Mouse (Mus musculus) cerebellum, adult 11 months (tissue): ENCODE measurements around the gene Hvcn1.
"Not testable (repeated sequence)": the region's sequence is repeated elsewhere in the genome, so short reads cannot be mapped to it uniquely, and the experiment has no call there.

Experiments used
- DNase-seq: peaks from one replicate; pipeline ENCODE4 v3.0.0; 2022

The Hvcn1 gene

DNA sequence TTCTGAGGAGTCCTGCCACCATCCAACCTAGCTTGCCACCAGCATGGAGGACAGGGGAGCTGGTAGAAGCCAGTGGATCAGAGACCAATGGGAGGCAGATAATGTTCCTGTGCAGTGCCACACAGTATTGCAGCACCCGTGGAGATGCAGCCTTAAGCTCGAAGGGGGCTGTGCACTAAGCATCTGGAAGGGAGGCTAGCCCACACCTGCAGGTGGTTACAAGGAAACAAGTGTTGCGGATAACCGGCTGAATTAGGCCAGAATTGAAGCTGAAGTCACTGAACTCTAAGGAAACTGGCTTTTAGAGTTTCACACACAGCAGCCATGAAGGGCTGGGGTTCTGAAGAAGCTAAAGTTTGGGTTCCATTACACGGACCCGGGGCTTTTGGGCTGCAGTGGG is 2.3 kb downstream of the Hvcn1 start:
- DNase-seq, result no peak

DNA sequence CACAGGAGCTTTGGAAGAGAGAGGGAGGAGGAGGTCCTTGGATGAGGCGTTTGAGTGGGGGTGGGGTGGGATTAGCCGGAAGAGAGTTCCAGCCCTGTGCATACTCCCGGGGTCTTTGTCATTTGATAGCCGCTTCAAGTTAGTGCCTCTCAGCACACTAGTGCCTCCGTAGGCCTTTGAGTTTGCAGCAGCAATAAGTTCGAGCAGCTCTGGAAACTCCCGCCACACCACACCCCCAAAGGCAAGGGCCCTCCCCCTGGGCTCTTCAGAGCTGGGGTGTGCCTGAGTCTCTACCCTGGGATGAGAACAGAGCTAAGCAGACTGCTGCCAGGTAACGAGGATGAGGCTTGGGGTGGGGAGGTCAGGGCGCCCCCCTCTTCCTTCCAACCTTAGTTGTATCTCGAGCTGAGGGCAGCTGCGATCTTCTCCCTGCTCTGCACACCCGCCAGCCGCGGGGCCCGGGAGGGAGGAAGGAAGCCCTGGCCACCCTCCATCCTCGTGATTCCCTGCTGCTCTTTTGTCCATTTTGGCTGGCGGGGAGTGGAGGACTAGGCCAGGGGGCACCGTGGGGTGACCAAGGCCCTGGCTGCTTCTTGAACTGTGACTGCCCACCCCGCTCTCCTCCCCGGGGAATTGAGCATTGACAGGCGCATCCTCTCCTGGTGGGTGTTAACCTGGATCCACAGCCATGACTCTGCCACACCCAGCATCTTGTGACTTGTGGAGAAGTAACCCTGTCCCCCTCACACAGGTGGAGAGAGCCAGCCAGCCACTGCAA is 3.2 kb downstream of the Hvcn1 start:
- DNase-seq, result no peak

GRCm38 (mm10) chr5:122210890-122211289 is 4.3 kb downstream of the Hvcn1 start:
- DNase-seq, result no peak

GRCm38 (mm10) chr5:122212125-122212524 is 5.5 kb downstream of the Hvcn1 start:
- DNase-seq, result no peak

GRCm38 (mm10) chr5:122212820-122213219 is 6.2 kb downstream of the Hvcn1 start:
- DNase-seq, result not testable (repeated sequence)

DNA sequence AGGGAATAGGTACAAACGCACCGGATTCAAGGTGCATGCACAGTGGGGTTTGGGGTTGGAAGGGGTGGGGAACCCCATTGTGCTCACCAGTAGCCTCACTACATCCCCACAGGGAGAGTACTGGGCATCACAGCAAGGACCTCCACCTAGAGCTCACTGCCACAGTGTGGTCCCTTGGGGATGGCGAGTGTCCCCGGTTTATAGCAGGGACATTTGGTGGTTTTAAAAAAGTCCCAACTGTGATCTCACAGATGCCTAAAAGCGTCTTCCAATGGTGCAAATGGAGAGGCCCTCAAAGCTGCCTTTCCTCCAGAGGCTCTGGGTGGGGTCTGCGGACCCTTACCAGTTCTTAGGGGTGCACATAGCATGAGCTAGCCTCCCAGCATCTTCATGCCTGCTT is 7.3 kb downstream of the Hvcn1 start:
- no peak for DNase-seq

- DNase-seq, result no peak
Measured at GRCm38 (mm10) chr5:122217636-122218035, 11.0 kb downstream of the Hvcn1 start.

GRCm38 (mm10) chr5:122218109-122218905 is 11.7 kb downstream of the Hvcn1 start:
- DNase-seq, result no peak

DNA sequence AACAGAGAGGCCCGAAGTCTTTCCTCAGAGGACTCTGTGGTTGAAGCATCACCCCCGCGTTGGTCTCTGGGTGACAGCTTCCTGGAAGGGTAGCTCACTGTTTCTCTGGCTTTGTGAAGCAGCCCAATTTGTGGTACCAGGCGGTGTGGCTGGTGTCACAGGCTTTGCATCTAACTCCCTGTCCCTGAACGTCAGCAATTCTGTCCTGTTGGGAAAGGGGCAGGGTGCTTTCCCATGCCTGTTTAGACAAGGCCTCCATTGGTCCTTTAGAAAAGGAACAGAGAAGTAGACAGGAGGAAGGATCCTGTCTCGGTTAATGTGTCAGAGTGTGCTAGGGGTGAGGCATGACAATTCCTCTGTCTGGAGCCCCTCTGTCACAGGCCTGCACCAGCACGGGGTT is 12.3 kb downstream of the Hvcn1 start:
- DNase-seq, result no peak

- DNase-seq, result no peak
Measured at GRCm38 (mm10) chr5:122219655-122220629, 13.3 kb downstream of the Hvcn1 start.

DNA sequence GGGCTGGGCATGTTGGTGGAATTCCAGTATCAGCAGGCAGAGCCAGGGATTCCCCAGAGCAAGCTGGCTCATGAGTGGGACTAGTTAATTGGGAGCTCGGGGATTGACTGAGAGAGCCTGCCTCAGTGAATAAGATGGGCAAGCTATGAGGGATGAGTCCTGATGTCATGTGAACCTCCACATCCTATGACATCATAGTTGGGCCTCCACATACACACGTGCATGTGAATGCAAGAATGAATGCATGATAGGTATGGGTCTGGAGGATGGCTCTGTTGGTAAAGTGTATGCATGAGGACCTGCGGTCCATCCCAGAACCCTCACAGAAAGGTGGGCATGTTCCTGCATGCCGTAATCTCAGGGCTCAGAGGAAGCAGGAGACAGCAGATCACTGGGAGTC is 14.5 kb downstream of the Hvcn1 start:
- no peak for DNase-seq

DNA sequence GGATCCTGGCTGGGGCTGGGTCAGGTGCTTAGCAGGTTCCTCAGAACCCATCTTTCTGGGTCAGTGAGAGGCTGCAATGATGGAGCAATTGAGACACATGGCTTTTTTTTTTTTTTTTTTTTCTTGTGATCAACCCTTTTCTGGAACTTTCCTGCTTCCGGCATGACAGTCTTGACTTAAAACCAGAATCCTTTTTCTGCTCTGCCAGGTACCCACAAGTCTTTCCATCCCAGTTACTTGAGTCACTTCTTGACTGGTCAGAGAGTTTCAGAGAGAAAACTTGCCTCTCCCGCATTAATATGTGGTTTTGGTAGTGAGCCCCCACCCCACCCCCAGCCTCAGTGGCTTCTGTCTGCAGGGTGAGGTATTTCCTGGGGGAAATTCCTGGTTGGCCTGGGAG is 17.7 kb downstream of the Hvcn1 start:
- no peak for DNase-seq

GRCm38 (mm10) chr5:122228271-122228765 is 21.7 kb downstream of the Hvcn1 start:
- no peak for DNase-seq

DNA sequence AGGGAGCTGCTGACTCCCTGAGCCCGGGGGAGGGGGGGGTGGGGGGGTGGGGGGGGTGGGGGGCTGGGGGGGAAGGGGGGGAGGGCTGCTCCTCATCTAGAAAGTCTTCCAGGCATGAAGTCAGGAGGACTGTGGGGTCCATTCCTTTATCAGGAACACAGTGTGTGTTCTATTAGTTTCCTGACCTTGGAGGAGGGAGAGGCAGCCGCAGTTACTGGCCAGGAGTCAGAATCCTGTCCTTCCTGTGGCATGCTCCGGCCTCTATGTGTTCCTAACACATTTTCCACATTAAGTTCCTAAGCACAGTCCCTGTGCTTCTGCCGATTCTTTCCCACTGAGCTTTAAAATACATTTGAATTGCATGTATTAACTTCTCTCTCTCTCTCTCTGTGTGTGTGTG is 22.2 kb downstream of the Hvcn1 start:
- no peak for DNase-seq

- no peak for DNase-seq
Measured at GRCm38 (mm10) chr5:122230816-122231215, 24.2 kb downstream of the Hvcn1 start.

- DNase-seq, result no peak
Measured at GRCm38 (mm10) chr5:122231431-122231830, 24.8 kb downstream of the Hvcn1 start.

GRCm38 (mm10) chr5:122232004-122232403 is 25.4 kb downstream of the Hvcn1 start:
- DNase-seq, result no peak

DNA sequence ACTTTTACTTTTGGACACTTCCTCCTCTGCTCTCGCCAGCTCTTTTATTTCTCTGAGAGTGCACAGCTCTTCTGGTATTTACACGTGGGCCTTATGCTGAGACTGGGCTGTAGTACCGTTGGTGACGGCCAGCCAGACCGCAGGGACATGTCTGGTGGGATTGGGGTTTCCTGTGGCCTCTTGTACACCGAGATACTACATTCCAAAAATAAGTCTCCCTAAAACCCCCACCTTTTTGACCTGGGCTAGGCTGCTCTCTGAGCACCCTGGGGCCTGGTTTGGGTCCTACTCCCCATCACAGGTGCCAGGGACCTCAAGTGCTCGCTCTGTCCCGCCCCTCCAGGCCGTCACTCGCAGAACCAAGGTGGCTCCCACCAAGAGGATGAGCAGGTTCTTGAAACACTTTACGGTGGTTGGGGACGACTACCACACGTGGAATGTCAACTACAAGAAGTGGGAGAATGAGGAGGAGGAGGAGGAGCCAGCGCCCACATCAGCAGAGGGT is 26.5 kb downstream of the Hvcn1 start:
- DNase-seq, result no peak

DNA sequence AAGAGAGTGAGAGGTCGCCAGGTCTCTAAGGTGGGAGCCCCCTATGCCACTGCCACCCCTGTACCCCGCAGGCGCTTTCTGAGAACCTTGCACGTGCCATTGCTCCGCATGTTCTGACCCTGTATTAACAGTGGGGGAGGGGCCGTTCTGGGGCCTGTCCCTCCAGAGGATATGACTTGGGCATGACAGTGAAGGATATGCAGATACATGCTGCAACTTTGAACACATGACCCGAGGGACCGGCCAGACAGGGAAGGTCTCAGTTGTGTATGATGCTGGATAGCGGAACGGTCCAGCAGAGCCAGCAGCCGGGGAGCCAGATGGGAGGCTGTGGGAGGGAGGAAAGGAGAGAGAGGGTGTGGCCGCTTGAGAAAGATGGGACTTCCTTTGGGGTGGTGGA is 27.1 kb downstream of the Hvcn1 start:
- no peak for DNase-seq

- DNase-seq, result no peak
Measured at GRCm38 (mm10) chr5:122234319-122235195, 28.0 kb downstream of the Hvcn1 start.

DNA sequence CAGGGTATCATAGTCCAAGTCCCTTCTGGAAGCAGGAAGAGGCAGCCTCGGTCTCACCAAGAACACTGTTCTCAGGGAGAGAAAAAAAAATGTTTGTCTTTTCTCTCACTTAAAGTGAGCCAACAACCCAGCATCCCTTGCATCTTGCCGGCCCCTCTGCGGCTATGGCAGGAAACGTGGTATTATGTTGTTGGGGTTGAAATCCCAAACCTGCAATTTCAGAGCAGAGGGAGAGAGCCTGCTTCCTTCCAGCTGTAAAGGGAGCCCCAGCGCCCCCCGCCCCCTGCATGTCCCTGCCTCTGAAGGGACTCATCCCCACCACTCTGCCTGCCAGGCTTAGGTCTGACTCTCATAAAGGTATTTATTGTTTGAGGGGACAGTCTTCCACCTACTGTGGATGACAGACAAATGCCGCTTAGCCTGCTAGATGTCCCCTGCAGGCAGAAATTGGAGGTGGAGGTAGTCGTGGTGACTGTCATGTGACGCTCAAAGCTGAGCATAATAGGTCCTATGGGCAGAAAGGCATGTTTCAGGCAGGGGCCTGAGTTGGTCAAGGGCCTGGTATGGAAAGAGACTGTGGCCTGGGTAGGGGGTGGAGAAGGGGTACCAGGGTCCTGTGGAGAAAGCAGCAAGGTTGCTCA is 28.7 kb downstream of the Hvcn1 start:
- no peak for DNase-seq
